ENCODE assay signal across 8 mouse cellular contexts in the genomic region with DNA sequence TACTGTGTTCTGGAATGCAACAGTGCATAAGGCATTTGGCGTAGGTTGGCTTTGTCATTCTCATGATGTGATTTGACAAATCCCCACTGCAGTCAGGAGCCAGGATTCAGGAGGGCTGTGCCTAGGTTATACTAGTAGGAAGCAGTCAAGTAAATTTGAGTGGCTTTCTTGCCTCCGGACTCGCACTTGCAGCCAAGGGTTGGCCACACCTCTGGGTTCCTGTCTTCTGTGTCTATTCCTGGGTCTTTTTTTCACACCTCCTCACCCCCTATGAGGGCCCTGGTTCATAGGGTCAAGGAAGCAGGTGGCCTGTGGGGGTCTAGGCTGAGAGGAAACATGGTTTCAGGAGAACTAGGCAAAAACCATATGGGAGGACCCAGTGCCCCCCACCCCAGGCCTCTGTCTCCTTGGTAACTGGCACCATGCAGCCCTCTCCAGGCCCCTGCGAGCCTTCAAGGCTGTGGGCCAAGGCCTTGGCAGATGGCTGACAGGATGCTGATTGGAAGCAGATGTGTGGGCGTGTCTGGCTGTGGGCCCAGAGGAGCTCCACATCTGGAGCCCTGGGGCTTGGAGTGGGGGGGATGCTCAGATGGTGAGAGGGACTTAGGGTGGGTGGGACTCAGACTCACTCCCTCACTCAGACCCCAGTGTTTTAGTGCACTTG.
DNase-seq lines count a peak whose midpoint lies in the region; ATAC-seq and TF ChIP-seq lines count a peak whose summit lies in the region.

No protein-coding gene starts in this region.

- no peak overlapping the region for H3K27ac ChIP-seq in forebrain, embryonic 11.5 days (ENCODE audit: low read depth, low read length)
- H3K27ac ChIP-seq in heart, embryonic 16.5 days (ENCODE audit: low read length), result peak overlapping the region; percentile 58
- no peak overlapping the region for H3K27ac ChIP-seq in kidney, postnatal 0 days
- H3K27ac ChIP-seq in midbrain, embryonic 12.5 days (replicated peaks), result 0 out of 2 replicates have a peak overlapping the region, but pooled peaks have one; percentile 17

- no peak overlapping the region for H3K4me2 ChIP-seq in forebrain, embryonic 11.5 days (ENCODE audit: low read depth, low read length, severe bottlenecking)
- H3K4me2 ChIP-seq in heart, embryonic 16.5 days (ENCODE audit: low read depth, low read length), result no peak overlapping the region
- no peak overlapping the region for H3K4me2 ChIP-seq in kidney, postnatal 0 days (ENCODE audit: low read length)
- H3K4me2 ChIP-seq in midbrain, embryonic 12.5 days (replicated peaks), result no peak overlapping the region

- no peaks in the 10 kb centered on the region for H3K9me3 ChIP-seq in forebrain, embryonic 11.5 days (ENCODE audit: control insufficient read depth, low read length)
- H3K9me3 ChIP-seq in heart, embryonic 16.5 days (replicated peaks; ENCODE audit: control insufficient read depth, low read length), result no peaks in the 10 kb centered on the region
- no peaks in the 10 kb centered on the region for H3K9me3 ChIP-seq in kidney, postnatal 0 days (replicated peaks; ENCODE audit: low read length)
- H3K9me3 ChIP-seq in midbrain, embryonic 12.5 days, result no peaks in the 10 kb centered on the region

- H3K36me3 ChIP-seq in forebrain, embryonic 11.5 days (ENCODE audit: control insufficient read depth, insufficient read depth, low read length), result no peaks in the 10 kb centered on the region
- H3K36me3 ChIP-seq in heart, embryonic 16.5 days (ENCODE audit: control insufficient read depth, insufficient read depth), result no peaks in the 10 kb centered on the region
- H3K36me3 ChIP-seq in kidney, postnatal 0 days (ENCODE audit: insufficient read depth, low read length), result no peaks in the 10 kb centered on the region
- H3K36me3 ChIP-seq in midbrain, embryonic 12.5 days, result no peaks in the 10 kb centered on the region

- DNase-seq in frontal cortex, postnatal 10 days (ENCODE audit: low spot score in 2 of 2), result peak; percentile 33 to 38
- no peak for DNase-seq in frontal cortex, postnatal 25 days (ENCODE audit: low spot score in 2 of 2)
- DNase-seq in forebrain, embryonic 11.5 days (ENCODE audit: low spot score), result peak; percentile 70
- DNase-seq in kidney, postnatal 0 days (ENCODE audit: low spot score), result peak; percentile 54
- DNase-seq in thymus, postnatal 14 days, result peak; percentile 62
- DNase-seq in left cerebral cortex, postnatal 14 days (ENCODE audit: low spot score in 2 of 2), result no peak

- no peaks in the 10 kb centered on the region for H3K4me1 ChIP-seq in forebrain, embryonic 11.5 days (replicated peaks; ENCODE audit: control insufficient read depth, insufficient read depth, low read length)
- H3K4me1 ChIP-seq in heart, embryonic 16.5 days (ENCODE audit: control insufficient read depth, insufficient read depth, low read length), result peaks cover 32% of the 10 kb centered on the region
- peaks cover 7% of the 10 kb centered on the region; the same call in 1 of the 2 replicates for H3K4me1 ChIP-seq in kidney, postnatal 0 days (replicated peaks; ENCODE audit: insufficient read depth, low read length)
- H3K4me1 ChIP-seq in midbrain, embryonic 12.5 days, result peaks cover 5% of the 10 kb centered on the region; the same call in 1 of the 2 replicates

- H3K9ac ChIP-seq in forebrain, embryonic 11.5 days (ENCODE audit: low read length), result no peak overlapping the region
- 0 out of 2 replicates have a peak overlapping the region, but pooled peaks have one; percentile 21 for H3K9ac ChIP-seq in heart, embryonic 16.5 days (ENCODE audit: low read length)
- no peak overlapping the region for H3K9ac ChIP-seq in kidney, postnatal 0 days (ENCODE audit: low read depth, low read length)
- H3K9ac ChIP-seq in midbrain, embryonic 12.5 days (replicated peaks), result no peak overlapping the region

- no peaks in the 10 kb centered on the region for H3K27me3 ChIP-seq in forebrain, embryonic 11.5 days (ENCODE audit: control insufficient read depth, insufficient read depth, low read length)
- H3K27me3 ChIP-seq in heart, embryonic 16.5 days (ENCODE audit: control insufficient read depth, insufficient read depth, low read length), result 0 out of 2 replicates have a peak, but pooled peaks cover 4% of the 10 kb centered on the region
- no peaks in the 10 kb centered on the region for H3K27me3 ChIP-seq in kidney, postnatal 0 days (ENCODE audit: insufficient read depth, low read length)
- no peaks in the 10 kb centered on the region for H3K27me3 ChIP-seq in midbrain, embryonic 12.5 days

- whole genome bisulfite sequencing in forebrain, embryonic 11.5 days, result 72% methylated on average over 5 of the region's 5 CpGs
- 27% methylated on average over 5 of the region's 5 CpGs for WGBS in heart, embryonic 16.5 days
- WGBS in kidney, postnatal 0 days, result 41% methylated on average over 5 of the region's 5 CpGs
- WGBS in midbrain, embryonic 12.5 days, result 64% methylated on average over 5 of the region's 5 CpGs

- intact Hi-C loops in left cerebral cortex, postnatal 14 days (cut with DNase I), result no loop called here

- no peak for TF ChIP-seq CTCF in kidney, postnatal 0 days (IDR thresholded peaks at IDR 0.05; ENCODE audit: low read depth)

- peak; percentile 39; the same call in 1 of the 2 replicates for ATAC-seq in forebrain, embryonic 11.5 days (replicated peaks; ENCODE audit: low FRiP score)
- ATAC-seq in heart, embryonic 16.5 days (replicated peaks; ENCODE audit: extremely low read depth, insufficient read depth, low FRiP score), result peak; percentile 88
- ATAC-seq in kidney, postnatal 0 days (replicated peaks; ENCODE audit: low FRiP score, low read depth), result peak; percentile 62
- ATAC-seq in midbrain, embryonic 12.5 days (ENCODE audit: low FRiP score, low read depth), result peak; percentile 52; the same call in 1 of the 2 replicates

- H3K4me3 ChIP-seq in forebrain, embryonic 11.5 days (ENCODE audit: low read depth, low read length), result no peak overlapping the region
- H3K4me3 ChIP-seq in heart, embryonic 16.5 days (ENCODE audit: low read length), result no peak overlapping the region
- no peak overlapping the region for H3K4me3 ChIP-seq in kidney, postnatal 0 days (replicated peaks; ENCODE audit: low read depth, low read length)
- no peak overlapping the region for H3K4me3 ChIP-seq in midbrain, embryonic 12.5 days

Comparison
In these comparisons a context has a peak if more than half of its experiments do, and no peak if none do; other contexts are left out.
1. DNase-seq: peak in frontal cortex, postnatal 10 days (2 of 2), forebrain, embryonic 11.5 days (single experiment), kidney, postnatal 0 days (single experiment) and thymus, postnatal 14 days (single experiment); none in frontal cortex, postnatal 25 days (0 of 2) and left cerebral cortex, postnatal 14 days (0 of 2).
2. H3K27ac ChIP-seq: peak in heart, embryonic 16.5 days (single experiment) and midbrain, embryonic 12.5 days (single experiment); none in forebrain, embryonic 11.5 days (single experiment) and kidney, postnatal 0 days (single experiment).
3. Peak in every context shown above with its lines, with median percentiles within 50 percentile points of each other: ATAC-seq.